Mouse (Mus musculus) kidney, adult 2 months (tissue): Measurements from ENCODE around the gene Zfp109. TPM values are rescaled to one million over a fixed set of nuclear protein-coding genes. Genes with fewer than 3 reads are reported as not detected.

Experiments used
- DNase-seq: peaks from one replicate; pipeline ENCODE4 v3.0.0; 2021
- H3K27ac ChIP-seq: fragments of 200-500 bp; 2 replicates; pipeline ENCODE4 v1.5.1; 2012; ENCODE audit warnings: low read depth, low read length, control low read depth, inconsistent platforms; ENCODE audit not compliant: insufficient read depth
- H3K27me3 ChIP-seq: fragments of 200-500 bp; replicated peaks from 2 replicates; pipeline ENCODE4 v1.6.1; 2012; ENCODE audit warnings: mild to moderate bottlenecking, moderate library complexity, low read length, inconsistent platforms; ENCODE audit not compliant: control insufficient read depth, insufficient read depth
- H3K36me3 ChIP-seq: fragments of 200-500 bp; 2 replicates; pipeline ENCODE4 v1.6.1; 2012; ENCODE audit warnings: mild to moderate bottlenecking, moderate library complexity, low read length, inconsistent platforms; ENCODE audit not compliant: control insufficient read depth, insufficient read depth
- H3K4me1 ChIP-seq: fragments of 200-500 bp; 2 replicates; pipeline ENCODE4 v1.6.1; 2011; ENCODE audit warnings: low read length; ENCODE audit not compliant: control insufficient read depth, insufficient read depth
- H3K4me3 ChIP-seq: fragments of 200-500 bp; 2 replicates; pipeline ENCODE4 v1.5.1; 2011; ENCODE audit warnings: mild to moderate bottlenecking, low read depth, low read length, control low read depth; ENCODE audit not compliant: insufficient read depth
- CTCF ChIP-seq: fragments of 200-500 bp; conservative IDR thresholded peaks from 2 replicates; pipeline ENCODE4 v1.5.1; 2011; ENCODE audit warnings: low read depth, mild to moderate bottlenecking, control low read depth, low read length, moderate library complexity, mixed read lengths; ENCODE audit not compliant: insufficient read depth, insufficient read length
- POLR2A ChIP-seq: fragments of 200-500 bp; IDR thresholded peaks from one replicate; pipeline ENCODE4 v1.6.1; 2011; ENCODE audit warnings: low read depth, low read length, control low read depth
- WGBS: fragments of 180-500 bp; shearing (Covaris S2); methylation state at CpG from one replicate; pipeline ENCODE4 v1.1.7; 2018; 5-methylcytosine and 5-hydroxymethylcytosine counted together
- polyA plus RNA-seq: library from polyadenylated mRNA; depleted of rRNA; stranded (reverse); fragments of >200 nt; gene quantifications from 2 replicates; pipeline ENCODE4 v1.2.3, GENCODE M21; 2012

The Zfp109 gene
- polyA plus RNA-seq, 1 experiment: 1.9 TPM

DNA sequence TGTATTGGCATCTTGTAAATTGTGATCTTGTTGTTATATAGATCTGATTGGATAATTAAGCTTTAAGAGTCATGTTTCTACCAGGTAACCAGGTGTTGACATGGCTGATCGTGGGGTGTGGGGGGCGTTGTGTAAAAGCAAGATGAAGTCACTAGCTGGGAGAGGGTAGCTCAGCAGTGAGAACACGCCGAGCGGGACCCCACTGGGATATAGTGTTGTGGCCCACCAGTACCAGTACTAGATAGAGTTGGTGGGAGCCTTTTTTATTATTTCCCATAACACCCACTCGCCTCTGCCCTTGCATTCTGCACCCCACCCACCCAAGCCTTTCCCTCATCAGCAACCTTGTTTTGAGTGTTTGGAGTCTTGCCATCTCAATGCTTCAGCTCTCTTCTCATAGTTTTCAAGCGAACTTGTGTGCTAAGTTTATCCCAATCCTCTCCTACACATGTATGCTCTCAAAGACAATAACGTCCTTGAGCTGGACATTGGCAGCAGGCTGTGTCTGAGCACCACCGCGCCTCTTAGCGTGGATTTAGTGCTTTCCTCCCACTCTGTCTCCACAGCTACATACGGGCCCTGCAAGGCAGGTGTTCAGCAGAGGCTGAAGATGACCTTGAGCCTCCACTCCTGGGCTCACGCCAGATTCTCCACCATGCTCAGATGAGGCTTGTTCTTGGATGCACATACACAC, 22.1 kb upstream of the Zfp109 start:
- peaks cover 3% of the 10 kb centered on the region; the same call in 1 of the 2 replicates for H3K4me1 ChIP-seq
- no peak overlapping the region for H3K4me3 ChIP-seq
- 87% methylated on average over 13 of the region's 13 CpGs for WGBS
- no peaks in the 10 kb centered on the region for H3K27me3 ChIP-seq
- no peak for DNase-seq
- no peaks in the 10 kb centered on the region; the same call in 1 of the 2 replicates for H3K36me3 ChIP-seq
- no peak for TF ChIP-seq CTCF
- TF ChIP-seq POLR2A: no peak
- no peak overlapping the region for H3K27ac ChIP-seq

DNA sequence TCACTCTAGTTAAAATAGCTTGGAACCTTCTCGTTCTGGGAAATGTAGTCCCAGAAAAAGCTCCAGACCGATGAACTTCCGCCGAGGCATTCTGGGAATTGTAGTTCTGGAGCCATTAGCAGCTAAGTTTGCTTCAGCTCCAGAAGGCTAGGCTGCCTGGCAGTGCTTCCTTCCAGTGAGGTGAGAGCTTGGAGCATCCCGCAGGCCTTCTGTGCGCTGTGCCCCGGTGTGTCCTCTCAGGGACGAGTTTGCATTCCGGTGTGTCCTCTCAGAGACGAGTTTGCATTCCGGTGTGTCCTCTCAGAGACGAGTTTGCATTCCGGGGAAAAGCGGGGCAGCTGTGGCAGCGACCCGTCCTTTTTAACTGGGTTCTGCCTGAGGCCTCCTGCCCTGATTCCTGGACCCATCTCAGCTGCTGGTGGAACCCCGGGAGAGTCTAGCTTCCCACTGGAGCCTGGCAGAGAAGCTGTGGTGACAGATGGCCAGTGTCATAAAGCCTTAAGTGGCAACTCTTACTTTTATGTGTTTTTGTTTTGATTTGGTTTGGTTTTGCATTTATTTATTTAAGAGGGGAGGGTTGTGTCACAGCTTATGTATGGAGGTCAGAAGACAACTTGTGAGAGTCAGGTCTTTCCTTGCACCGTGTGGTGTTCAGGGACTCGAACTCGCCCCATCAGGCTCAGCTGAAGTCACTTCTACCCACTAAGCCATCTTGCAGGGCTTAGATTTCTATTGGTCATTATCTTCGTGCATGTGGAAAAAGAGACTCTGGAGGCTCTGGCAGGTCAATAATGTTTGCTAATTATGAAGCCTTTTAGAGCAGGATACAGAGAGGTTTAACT, 17.5 kb upstream of the Zfp109 start, which contains the start of gene Zfp108:
Gene Zfp108, plus strand, starts transcription at position 162 of the 842 bp plus-strand sequence.
- peak within 1 kb of the TSS; percentile 60 for H3K4me3 ChIP-seq
- 17% methylated on average over 21 of the region's 21 CpGs for WGBS
- peaks cover 3% of the 10 kb centered on the region; the same call in 1 of the 2 replicates for H3K4me1 ChIP-seq
- no peak within 1 kb of the TSS for H3K27ac ChIP-seq
- peak; percentile 95 for DNase-seq
- no peaks in the 10 kb centered on the region for H3K36me3 ChIP-seq
- H3K27me3 ChIP-seq: no peaks in the 10 kb centered on the region
- no peak for TF ChIP-seq CTCF
- TF ChIP-seq POLR2A: peak; percentile 49

DNA sequence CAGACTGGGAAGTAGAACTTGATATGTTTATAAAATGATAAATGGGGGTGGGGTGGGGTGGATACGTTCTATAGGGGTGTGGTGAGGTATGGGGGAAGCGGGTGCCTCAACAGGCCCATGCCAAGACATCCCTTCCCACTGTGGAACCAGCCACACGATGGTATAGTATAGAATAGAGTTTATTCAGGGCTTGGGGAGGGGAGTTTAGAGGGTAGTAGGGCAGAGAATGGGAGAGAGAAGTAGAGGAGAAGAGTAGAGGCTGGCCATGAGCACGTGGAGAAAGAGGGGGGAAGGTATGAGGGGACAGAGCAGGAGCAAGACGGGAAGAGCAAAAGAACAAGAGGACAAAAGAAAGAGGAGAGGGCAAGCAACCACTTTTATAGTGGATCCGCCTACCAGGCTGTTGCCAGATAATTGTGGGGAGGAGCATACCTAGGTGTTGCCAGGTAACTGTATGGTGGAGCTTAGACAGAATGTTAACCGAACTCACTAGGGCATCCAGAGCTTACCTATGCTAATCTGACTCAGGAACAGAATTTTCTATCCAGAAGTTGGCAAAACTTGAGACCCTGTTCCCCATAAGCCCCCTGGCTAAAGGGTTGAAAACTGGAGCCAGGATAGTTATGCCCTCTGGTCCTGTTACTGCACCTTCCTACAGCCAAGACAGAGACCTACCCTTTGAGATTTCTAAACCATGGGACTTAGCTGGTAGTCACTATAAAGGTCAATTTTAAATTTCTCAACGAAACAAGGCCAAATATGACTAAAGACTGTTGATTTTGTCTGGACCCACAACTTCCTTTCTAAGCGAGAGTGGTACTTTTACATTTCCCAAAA, 16.6 kb upstream of the Zfp109 start:
- DNase-seq: no peak
- 61% methylated on average over 9 of the region's 9 CpGs for WGBS
- H3K4me3 ChIP-seq: no peak overlapping the region; the same call in 1 of the 2 replicates

DNA sequence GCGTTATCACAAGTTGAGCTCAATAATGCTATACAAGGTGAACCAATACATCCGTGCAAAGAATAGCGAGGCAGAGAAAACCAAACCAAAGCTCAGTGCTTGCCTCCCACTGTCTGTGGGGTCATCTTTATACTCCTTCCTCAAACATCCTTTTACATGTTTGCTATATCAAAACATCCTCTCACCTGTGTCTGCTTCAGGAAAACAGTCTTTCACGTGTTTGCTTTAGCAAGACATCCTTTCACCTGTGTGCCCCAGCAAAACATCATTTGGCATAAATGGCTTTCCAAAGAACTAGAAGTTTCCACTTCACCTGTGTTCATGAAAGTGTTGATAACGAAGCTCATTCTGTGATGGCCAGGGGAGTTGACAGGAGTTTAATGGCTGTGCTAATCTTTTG, 26.0 kb downstream of the Zfp109 start, which contains the start of gene Zfp111:
Gene Zfp111, minus strand, starts transcription at position 101 of the 400 bp plus-strand sequence.
- Histone ChIP-seq H3K27ac (no peak within 1 kb of the TSS), H3K36me3 (no peaks in the 10 kb centered on the region), H3K27me3 (no peaks in the 10 kb centered on the region), H3K4me1 (no peaks in the 10 kb centered on the region), H3K4me3 (no peak within 1 kb of the TSS)
- WGBS: 81% methylated on average over 5 of the region's 5 CpGs
- no peak for DNase-seq
- TF ChIP-seq CTCF (no peak), POLR2A (no peak)

More for the DNA sequence above, 16.6 kb upstream of the Zfp109 start:
- no peak for TF ChIP-seq CTCF
- TF ChIP-seq POLR2A: no peak
- H3K36me3 ChIP-seq: no peaks in the 10 kb centered on the region
- no peak overlapping the region for H3K27ac ChIP-seq
- peaks cover 3% of the 10 kb centered on the region; the same call in 1 of the 2 replicates for H3K4me1 ChIP-seq
- H3K27me3 ChIP-seq: no peaks in the 10 kb centered on the region

DNA sequence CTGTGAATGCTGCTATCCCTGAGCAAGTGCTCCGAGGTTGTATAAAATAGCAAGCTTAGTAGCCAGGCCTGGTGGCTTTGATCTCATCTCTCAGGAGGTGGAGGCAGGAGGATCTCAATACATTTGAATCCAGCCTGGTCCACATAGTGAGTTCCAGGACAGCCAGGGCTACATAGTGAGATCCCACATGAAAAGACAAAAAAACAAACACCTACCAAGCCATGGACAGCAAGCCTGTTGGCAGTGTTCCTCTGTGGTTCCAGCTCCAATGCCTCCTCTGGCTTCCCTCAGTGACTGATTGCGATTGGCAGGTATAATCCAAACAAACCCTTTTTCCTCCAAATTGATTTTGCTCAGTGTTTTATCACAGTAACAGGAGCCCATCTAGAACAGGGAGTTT, 27.1 kb downstream of the Zfp109 start:
- Histone ChIP-seq H3K27ac (no peak overlapping the region), H3K27me3 (no peaks in the 10 kb centered on the region), H3K4me3 (no peak overlapping the region), H3K4me1 (no peaks in the 10 kb centered on the region), H3K36me3 (no peaks in the 10 kb centered on the region)
- 81% methylated on average over 2 of the region's 2 CpGs for WGBS
- DNase-seq: no peak
- TF ChIP-seq POLR2A (no peak), CTCF (no peak)

DNA sequence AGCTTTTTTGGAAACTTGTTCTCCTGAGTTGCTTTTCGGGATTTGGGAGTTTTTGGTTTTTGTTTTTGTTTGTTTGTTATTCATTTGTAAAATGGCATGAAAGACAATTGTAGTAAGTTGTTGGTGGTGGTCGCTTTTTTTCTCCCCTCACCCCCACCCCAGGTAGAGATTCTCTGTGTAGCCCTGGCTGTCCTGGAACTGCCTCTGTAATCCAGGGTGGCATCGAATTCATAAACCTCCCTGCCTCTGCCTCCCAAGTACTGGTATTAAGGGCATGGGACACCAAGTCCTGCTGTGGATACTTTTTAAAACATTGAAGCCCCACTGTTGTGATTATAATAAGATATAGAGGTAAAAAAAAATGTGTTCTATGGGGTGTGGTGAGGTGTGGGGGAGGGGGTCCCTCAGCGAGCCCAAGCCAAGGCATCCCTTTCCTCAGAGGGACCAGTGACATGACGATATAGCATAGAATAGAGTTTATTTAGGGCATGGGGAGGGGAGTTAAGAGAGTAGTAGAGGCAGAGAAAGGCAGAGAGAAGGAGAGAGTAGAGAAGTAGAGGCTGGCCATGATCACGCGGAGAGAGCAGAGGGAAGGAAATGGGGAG, 29.0 kb downstream of the Zfp109 start:
- 60% methylated on average over 7 of the region's 7 CpGs for WGBS
- Histone ChIP-seq H3K4me3 (no peak overlapping the region), H3K27ac (no peak overlapping the region), H3K36me3 (no peaks in the 10 kb centered on the region; the same call in 1 of the 2 replicates), H3K4me1 (no peaks in the 10 kb centered on the region), H3K27me3 (no peaks in the 10 kb centered on the region)
- TF ChIP-seq POLR2A: no peak
- no peak for TF ChIP-seq CTCF
- DNase-seq: no peak
